Mouse (Mus musculus) lung, adult 2 months (tissue): Measurements from ENCODE around the gene Nkx2-2.

Experiments
- CTCF ChIP-seq: fragments of 200-500 bp; IDR thresholded peaks from 2 replicates; pipeline ENCODE4 v1.5.1; 2011; ENCODE audit warnings: mild to moderate bottlenecking, low read length, control low read depth; ENCODE audit not compliant: insufficient read depth
- POLR2A ChIP-seq: fragments of 200-500 bp; IDR thresholded peaks from 2 replicates; pipeline ENCODE4 v1.6.1; 2011; ENCODE audit warnings: low read depth, mild to moderate bottlenecking, control low read depth, low read length, borderline replicate concordance; ENCODE audit errors: extremely low read depth

DNA sequence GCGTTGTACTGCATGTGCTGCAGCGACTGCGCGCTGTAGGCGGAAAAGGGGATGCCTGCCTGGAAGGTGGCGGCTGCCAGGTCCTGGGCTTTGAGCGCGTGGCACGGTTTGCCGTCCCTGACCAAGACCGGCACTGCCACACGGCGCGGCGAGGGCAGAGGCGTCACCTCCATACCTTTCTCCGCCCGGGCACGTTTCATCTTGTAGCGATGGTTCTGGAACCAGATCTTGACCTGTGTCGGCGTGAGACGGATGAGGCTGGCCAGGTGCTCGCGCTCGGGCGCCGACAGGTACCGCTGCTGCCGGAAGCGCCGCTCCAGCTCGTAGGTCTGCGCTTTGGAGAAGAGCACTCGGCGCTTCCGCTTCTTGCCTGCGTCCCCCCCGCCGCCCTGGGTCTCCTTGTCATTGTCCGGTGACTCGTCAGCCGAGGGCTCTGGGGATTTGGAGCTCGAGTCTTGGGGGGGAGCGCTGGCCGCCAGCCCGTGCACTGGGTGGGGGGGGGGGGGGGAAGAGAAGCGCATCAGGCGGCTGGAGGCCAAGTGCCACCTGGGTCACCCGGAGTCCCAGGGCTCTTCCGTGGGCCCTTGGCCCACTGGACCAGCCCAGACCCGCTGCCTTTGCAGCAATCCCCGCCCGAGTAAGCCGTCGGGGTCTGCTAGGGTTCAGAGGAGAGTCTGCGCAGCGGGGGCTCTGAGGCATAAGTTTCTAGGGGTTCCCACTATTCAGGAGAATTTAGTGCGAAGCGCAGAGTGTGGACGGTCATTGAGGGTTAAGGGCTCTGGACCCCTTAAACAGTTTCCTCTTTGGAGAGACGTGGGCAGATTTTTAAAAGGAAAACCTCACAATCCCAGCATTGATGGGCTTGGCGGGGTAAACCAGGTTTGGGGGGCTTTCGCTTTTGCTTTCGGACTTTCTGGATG, 9.7 kb downstream of the Nkx2-2 start:
- TF ChIP-seq POLR2A = no peak
- TF ChIP-seq CTCF = no peak
